Mouse (Mus musculus) C2C12 (cell line): ENCODE data around the gene Arfgef3.

Experiments
- CEBPB ChIP-seq: IDR thresholded peaks from one replicate; pipeline ENCODE4 v1.6.1; 2011; ENCODE audit warnings: low read depth, mild to moderate bottlenecking, control low read depth, moderate library complexity
- CTCF ChIP-seq: IDR thresholded peaks from one replicate; pipeline ENCODE4 v1.5.1; 2011; ENCODE audit not compliant: control insufficient read depth, insufficient read depth, insufficient read length

GRCm38 (mm10) chr10:18769909-18770308 is 26.2 kb upstream of the Arfgef3 start:
- TF ChIP-seq CTCF (no peak), CEBPB (no peak)
